Comparison of ENCODE assay signal across 8 mouse cellular contexts in the genomic region with DNA sequence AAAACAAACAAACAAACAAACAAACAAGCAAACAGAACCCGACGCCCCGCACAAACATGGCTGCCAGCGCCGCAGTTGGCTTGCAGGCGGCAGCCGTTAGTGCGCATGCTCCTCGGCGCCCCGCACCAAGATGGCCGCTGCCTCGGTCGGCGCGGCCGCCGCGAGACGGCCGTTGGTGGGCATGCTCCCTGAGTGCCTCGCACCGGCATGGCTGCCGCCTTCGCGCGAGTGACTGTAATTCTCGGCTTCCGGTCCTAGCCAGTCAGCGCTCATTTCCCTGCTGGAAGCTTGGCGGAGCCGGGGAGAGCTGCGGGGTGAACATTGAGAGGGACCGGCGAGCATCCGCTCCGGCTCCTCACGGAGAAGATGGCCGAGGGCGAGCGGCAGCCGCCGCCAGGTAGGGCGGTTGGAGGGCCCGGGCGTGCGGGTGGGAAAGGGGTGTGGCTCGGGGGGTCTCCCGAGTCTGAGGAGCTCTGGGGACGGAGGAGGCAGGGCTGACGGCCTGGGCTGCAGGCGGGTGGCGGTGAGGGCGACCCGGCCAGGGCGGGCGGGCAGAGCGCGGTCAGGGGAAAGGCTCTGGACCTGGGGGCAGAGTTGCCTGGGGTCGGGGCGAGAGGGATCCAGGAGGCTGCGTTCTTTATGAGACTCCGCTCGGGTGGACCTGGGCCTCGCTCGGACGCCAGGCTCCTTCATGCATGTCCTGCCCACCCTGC. TPM values are rescaled to one million over a fixed set of nuclear protein-coding genes. Genes with fewer than 3 reads are reported as not detected.
DNase-seq lines count a peak whose midpoint lies in the region; ATAC-seq and TF ChIP-seq lines count a peak whose summit lies in the region.

Ptpa (plus strand) TSS at position 104 of the 713 bp plus-strand sequence.

- H3K27me3 ChIP-seq in MEL (ENCODE audit: control insufficient read depth in 1 of 2, insufficient read depth in 2 of 2, low read length in 2 of 2), result no peaks in the 10 kb centered on the region
- no peaks in the 10 kb centered on the region for H3K27me3 ChIP-seq in hindbrain, embryonic 11.5 days (ENCODE audit: control insufficient read depth, insufficient read depth, low read length)

- TF ChIP-seq CTCF in MEL (IDR thresholded peaks at IDR 0.05 in 2 of 3, conservative IDR thresholded peaks at IDR 0.05 in 1 of 3; ENCODE audit: control insufficient read depth in 1 of 3, insufficient read depth in 1 of 3, low read depth in 2 of 3, low read length in 3 of 3, poor library complexity in 1 of 3, severe bottlenecking in 1 of 3), result no peak

- peaks cover 56% of the 10 kb centered on the region for H3K79me2 ChIP-seq in MEL (ENCODE audit: control insufficient read depth, insufficient read depth, low read length, poor library complexity)

- TF ChIP-seq EP300 in MEL (IDR thresholded peaks at IDR 0.05; ENCODE audit: low read depth in 1 of 2, low read length in 2 of 2), result peak in 1 of 2 experiments; percentile 59; a peak in 2 of 4 replicates

- peak; percentile 84 to 100 for TF ChIP-seq POLR2A in MEL (IDR thresholded peaks at IDR 0.05; ENCODE audit: control insufficient read depth in 1 of 2, insufficient read depth in 1 of 2, low read depth in 1 of 2, low read length in 2 of 2, poor library complexity in 1 of 2)

- H3K4me3 ChIP-seq in MEL (ENCODE audit: control insufficient read depth in 1 of 2, insufficient read depth in 1 of 2, low read depth in 2 of 2, low read length in 2 of 2), result peak within 1 kb of the TSS; percentile 66 to 95
- H3K4me3 ChIP-seq in hindbrain, embryonic 11.5 days (ENCODE audit: low read depth, low read length), result peak within 1 kb of the TSS; percentile 88

- peaks cover 5 to 18% of the 10 kb centered on the region in 2 experiments for H3K36me3 ChIP-seq in MEL (ENCODE audit: control insufficient read depth in 1 of 2, insufficient read depth in 2 of 2, low read length in 2 of 2)
- H3K36me3 ChIP-seq in hindbrain, embryonic 11.5 days (ENCODE audit: control insufficient read depth, insufficient read depth, low read length), result no peaks in the 10 kb centered on the region

- DNase-seq in MEL (ENCODE audit: low read depth, low spot score), result peak; percentile 93
- peak; percentile 92 for DNase-seq in cerebellum, adult 8-10 months
- DNase-seq in frontal cortex, adult 2 months (ENCODE audit: extremely low spot score in 1 of 2, low spot score in 1 of 2), result peak; percentile 87 to 94
- peak; percentile 96 for DNase-seq in hindbrain, embryonic 11.5 days (ENCODE audit: low spot score)
- DNase-seq in layer of hippocampus, postnatal 10 days (ENCODE audit: low spot score in 2 of 2), result peak; percentile 95 to 97
- DNase-seq in lung, postnatal 10 days, result peak; percentile 94
- DNase-seq in ovary, postnatal 36 days (ENCODE audit: low spot score), result peak; percentile 93
- DNase-seq in thymus, postnatal 25 days, result peak; percentile 95

- H3K4me1 ChIP-seq in MEL (ENCODE audit: control insufficient read depth in 1 of 2, insufficient read depth in 2 of 2, low read length in 2 of 2), result peaks cover 12 to 26% of the 10 kb centered on the region in 2 experiments; a peak in 3 of 4 replicates
- H3K4me1 ChIP-seq in hindbrain, embryonic 11.5 days (replicated peaks; ENCODE audit: control insufficient read depth, insufficient read depth, low read length), result peaks cover 14% of the 10 kb centered on the region; the same call in 1 of the 2 replicates

- TF ChIP-seq RAD21 in MEL (IDR thresholded peaks at IDR 0.05; ENCODE audit: low read depth, low read length), result no peak

- H3K4me2 ChIP-seq in hindbrain, embryonic 11.5 days (replicated peaks; ENCODE audit: low read depth, low read length), result peak within 1 kb of the TSS; percentile 74

- WGBS in hindbrain, embryonic 11.5 days, result 1% methylated on average over 66 of the region's 67 CpGs

- H3K9ac ChIP-seq in MEL (ENCODE audit: control insufficient read depth, low read depth, low read length, poor library complexity, severe bottlenecking), result peak within 1 kb of the TSS; percentile 99
- peak within 1 kb of the TSS; percentile 97 for H3K9ac ChIP-seq in hindbrain, embryonic 11.5 days (ENCODE audit: low read depth, low read length)

- peak; percentile 92 for ATAC-seq in hindbrain, embryonic 11.5 days (ENCODE audit: low FRiP score)

- no peaks in the 10 kb centered on the region for H3K9me3 ChIP-seq in MEL (replicated peaks; ENCODE audit: insufficient read depth, low read length)
- H3K9me3 ChIP-seq in hindbrain, embryonic 11.5 days (ENCODE audit: control insufficient read depth, low read length), result no peaks in the 10 kb centered on the region

- H3K27ac ChIP-seq in MEL (ENCODE audit: control insufficient read depth, low read depth, low read length), result peak within 1 kb of the TSS; percentile 74
- H3K27ac ChIP-seq in hindbrain, embryonic 11.5 days (ENCODE audit: low read depth, low read length), result peak within 1 kb of the TSS; percentile 96

TF ChIP-seq in MEL, 35 proteins besides CTCF, POLR2A, EP300 and RAD21:
- no peak for TF ChIP-seq JUND (IDR thresholded peaks at IDR 0.05; ENCODE audit: low read depth, low read length)
- peak; percentile 97 for TF ChIP-seq NELFE (IDR thresholded peaks at IDR 0.05; ENCODE audit: low read depth, low read length)
- TF ChIP-seq MAZ (IDR thresholded peaks at IDR 0.05; ENCODE audit: low read depth, low read length), result no peak
- TF ChIP-seq TCF12 (IDR thresholded peaks at IDR 0.05; ENCODE audit: low read depth, low read length), result peak; percentile 89
- no peak for TF ChIP-seq USF2 (IDR thresholded peaks at IDR 0.05; ENCODE audit: borderline replicate concordance in 1 of 2, insufficient read depth in 1 of 2, low read depth in 1 of 2, low read length in 2 of 2)
- TF ChIP-seq ZNF384 (IDR thresholded peaks at IDR 0.05; ENCODE audit: low read depth, low read length), result no peak
- peak; percentile 88 for TF ChIP-seq HCFC1 (IDR thresholded peaks at IDR 0.05; ENCODE audit: low read depth, low read length)
- TF ChIP-seq CHD1 (IDR thresholded peaks at IDR 0.05; ENCODE audit: low read depth, low read length), result peak; percentile 43; the same call in 1 of the 2 replicates
- no peak for TF ChIP-seq CHD2 (IDR thresholded peaks at IDR 0.05; ENCODE audit: low read length)
- peak; percentile 15; the same call in 1 of the 2 replicates for TF ChIP-seq ETS1 (IDR thresholded peaks at IDR 0.05; ENCODE audit: low read depth, low read length)
- TF ChIP-seq MYC (IDR thresholded peaks at IDR 0.05; ENCODE audit: low read depth, low read length), result 0 out of 2 replicates have a peak, but pooled peaks have one; percentile 41
- peak; percentile 98 for TF ChIP-seq MYB (IDR thresholded peaks at IDR 0.05; ENCODE audit: low read depth, low read length)
- TF ChIP-seq SMC3 (IDR thresholded peaks at IDR 0.05; ENCODE audit: low read depth, low read length), result no peak
- peak; percentile 87 for TF ChIP-seq NRF1 (IDR thresholded peaks at IDR 0.05; ENCODE audit: insufficient read depth, low read depth, low read length, poor library complexity, severe bottlenecking)
- TF ChIP-seq UBTF (IDR thresholded peaks at IDR 0.05; ENCODE audit: borderline replicate concordance, insufficient read depth, low read depth, low read length), result peak; percentile 71; the same call in 1 of the 2 replicates
- TF ChIP-seq TBP (IDR thresholded peaks at IDR 0.05; ENCODE audit: low read depth, low read length), result peak; percentile 83
- TF ChIP-seq KAT2A (conservative IDR thresholded peaks at IDR 0.05; ENCODE audit: low read depth, low read length), result peak; percentile 65
- no peak; the same call in 1 of the 2 replicates for TF ChIP-seq MAX (IDR thresholded peaks at IDR 0.05; ENCODE audit: low read length)
- peak; percentile 85 for TF ChIP-seq SIN3A (IDR thresholded peaks at IDR 0.05; ENCODE audit: low read length)
- TF ChIP-seq ELF1 (IDR thresholded peaks at IDR 0.05; ENCODE audit: low read depth, low read length), result peak; percentile 57
- TF ChIP-seq ZMIZ1 (IDR thresholded peaks at IDR 0.05; ENCODE audit: low read depth, low read length), result peak; percentile 93
- TF ChIP-seq MAFK (IDR thresholded peaks at IDR 0.05; ENCODE audit: borderline replicate concordance, low read depth, low read length), result no peak
- TF ChIP-seq ZKSCAN1 (IDR thresholded peaks at IDR 0.05; ENCODE audit: low read depth, low read length), result no peak
- TF ChIP-seq MEF2A (IDR thresholded peaks at IDR 0.05; ENCODE audit: extremely low read depth, insufficient replicate concordance, low read depth, low read length, poor library complexity, severe bottlenecking), result no peak
- TF ChIP-seq GABPA (IDR thresholded peaks at IDR 0.05; ENCODE audit: low read depth, low read length), result 0 out of 2 replicates have a peak, but pooled peaks have one; percentile 44
- no peak for TF ChIP-seq USF1 (IDR thresholded peaks at IDR 0.05; ENCODE audit: low read depth, low read length)
- peak; percentile 68; the same call in 1 of the 2 replicates for TF ChIP-seq MXI1 (IDR thresholded peaks at IDR 0.05; ENCODE audit: low read depth, low read length)
- TF ChIP-seq E2F4 (IDR thresholded peaks at IDR 0.05; ENCODE audit: borderline replicate concordance, low read depth, low read length), result peak; percentile 72; the same call in 1 of the 2 replicates

RNA-seq across cellular contexts. Expression of gene Ptpa, which starts in this region (rescaled TPM):
- 139 and 159 TPM in 2 replicates for total RNA-seq in MEL (2012; rRNA removed)
- 100 to 1,000 TPM in 1 of 2 experiments, not detected in 1; 382 TPM for polyA plus RNA-seq in MEL (2012; ENCODE audit: insufficient read depth in 1 of 2, insufficient read length in 2 of 2, low read depth in 1 of 2, low replicate concordance in 2 of 2, missing spikeins in 1 of 2)
- 155 and 161 TPM in 2 replicates for polyA plus RNA-seq in frontal cortex, adult 2 months (2012; rRNA removed)
- 55.4 and 62.8 TPM in 2 replicates for polyA plus RNA-seq in hindbrain, embryonic 11.5 days (2014; fragmentation: Nextera tagmentation; extraction: Ambion mirVana)
- total RNA-seq in layer of hippocampus, postnatal 10 days (2021), result 100 to 1,000 TPM; 144 to 159 TPM

Comparison
In these comparisons a context has a peak if more than half of its experiments do, and no peak if none do; other contexts are left out.
1. Peak in every context shown above with its lines: DNase-seq, ATAC-seq, H3K4me3 ChIP-seq and H3K27ac ChIP-seq.